Mouse (Mus musculus): ENCODE results near the gene Tcf12. TPM values are rescaled to one million over a fixed set of nuclear protein-coding genes. Genes with fewer than 3 reads are reported as not detected.

Gene Tcf12
- polyA plus RNA-seq, 1 experiment, result 177 TPM

- H3K4me3 ChIP-seq (ENCODE audit: insufficient read depth, low read length), result no peak overlapping the region
- no peak overlapping the region for H3K27ac ChIP-seq (ENCODE audit: insufficient read depth, low read length)
- H3K4me1 ChIP-seq (ENCODE audit: control insufficient read depth, insufficient read depth, low read length), result no peaks in the 10 kb centered on the region
- no peak for TF ChIP-seq CTCF (IDR thresholded peaks at IDR 0.05; ENCODE audit: borderline replicate concordance, insufficient read depth, low read length)
- no peak for TF ChIP-seq POLR2A (IDR thresholded peaks at IDR 0.05; ENCODE audit: low read depth, low read length)
Measured at GRCm38 (mm10) chr9:72092191-72092590, 19.5 kb downstream of the Tcf12 start.

- no peak for TF ChIP-seq CTCF (IDR thresholded peaks at IDR 0.05; ENCODE audit: borderline replicate concordance, insufficient read depth, low read length)
- no peak for TF ChIP-seq POLR2A (IDR thresholded peaks at IDR 0.05; ENCODE audit: low read depth, low read length)
- Histone ChIP-seq H3K4me1 (ENCODE audit: control insufficient read depth, insufficient read depth, low read length) (peaks cover 2% of the 10 kb centered on the region; the same call in 1 of the 2 replicates), H3K27ac (ENCODE audit: insufficient read depth, low read length) (no peak overlapping the region), H3K4me3 (ENCODE audit: insufficient read depth, low read length) (no peak overlapping the region)
Measured at GRCm38 (mm10) chr9:72088893-72089611, 22.6 kb downstream of the Tcf12 start.

- no peak overlapping the region for H3K4me3 ChIP-seq (ENCODE audit: insufficient read depth, low read length)
- peaks cover 2% of the 10 kb centered on the region; the same call in 1 of the 2 replicates for H3K4me1 ChIP-seq (ENCODE audit: control insufficient read depth, insufficient read depth, low read length)
- TF ChIP-seq CTCF (IDR thresholded peaks at IDR 0.05; ENCODE audit: borderline replicate concordance, insufficient read depth, low read length), result no peak
- no peak overlapping the region for H3K27ac ChIP-seq (ENCODE audit: insufficient read depth, low read length)
Measured at GRCm38 (mm10) chr9:72085017-72085416, 26.7 kb downstream of the Tcf12 start.

- Histone ChIP-seq H3K4me3 (ENCODE audit: insufficient read depth, low read length) (no peak overlapping the region), H3K4me1 (ENCODE audit: control insufficient read depth, insufficient read depth, low read length) (peaks cover 2% of the 10 kb centered on the region; the same call in 1 of the 2 replicates), H3K27ac (ENCODE audit: insufficient read depth, low read length) (no peak overlapping the region)
- TF ChIP-seq CTCF (IDR thresholded peaks at IDR 0.05; ENCODE audit: borderline replicate concordance, insufficient read depth, low read length), result no peak
- TF ChIP-seq POLR2A (IDR thresholded peaks at IDR 0.05; ENCODE audit: low read depth, low read length), result no peak
Measured at GRCm38 (mm10) chr9:72084131-72084530, 27.5 kb downstream of the Tcf12 start.

- no peak overlapping the region for H3K4me3 ChIP-seq (ENCODE audit: insufficient read depth, low read length)
- H3K4me1 ChIP-seq (ENCODE audit: control insufficient read depth, insufficient read depth, low read length), result no peaks in the 10 kb centered on the region; the same call in 1 of the 2 replicates
- TF ChIP-seq CTCF (IDR thresholded peaks at IDR 0.05; ENCODE audit: borderline replicate concordance, insufficient read depth, low read length) (no peak), POLR2A (IDR thresholded peaks at IDR 0.05; ENCODE audit: low read depth, low read length) (no peak)
- H3K27ac ChIP-seq (ENCODE audit: insufficient read depth, low read length), result peak overlapping the region; percentile 86
Measured at GRCm38 (mm10) chr9:72076158-72076557, 35.5 kb downstream of the Tcf12 start.

GRCm38 (mm10) chr9:72066151-72066550 lies 45.5 kb downstream of the Tcf12 start:
- TF ChIP-seq CTCF (IDR thresholded peaks at IDR 0.05; ENCODE audit: borderline replicate concordance, insufficient read depth, low read length) (no peak), POLR2A (IDR thresholded peaks at IDR 0.05; ENCODE audit: low read depth, low read length) (no peak)
- H3K4me3 ChIP-seq (ENCODE audit: insufficient read depth, low read length), result no peak overlapping the region
- no peak overlapping the region for H3K27ac ChIP-seq (ENCODE audit: insufficient read depth, low read length)
- H3K4me1 ChIP-seq (ENCODE audit: control insufficient read depth, insufficient read depth, low read length), result no peaks in the 10 kb centered on the region

GRCm38 (mm10) chr9:72053144-72053543 lies 58.5 kb downstream of the Tcf12 start:
- H3K4me3 ChIP-seq (ENCODE audit: insufficient read depth, low read length), result no peak overlapping the region
- no peak overlapping the region for H3K27ac ChIP-seq (ENCODE audit: insufficient read depth, low read length)
- no peak for TF ChIP-seq POLR2A (IDR thresholded peaks at IDR 0.05; ENCODE audit: low read depth, low read length)
- no peak for TF ChIP-seq CTCF (IDR thresholded peaks at IDR 0.05; ENCODE audit: borderline replicate concordance, insufficient read depth, low read length)
- no peaks in the 10 kb centered on the region; the same call in 1 of the 2 replicates for H3K4me1 ChIP-seq (ENCODE audit: control insufficient read depth, insufficient read depth, low read length)

GRCm38 (mm10) chr9:72040156-72040555 lies 71.5 kb downstream of the Tcf12 start:
- H3K27ac ChIP-seq (ENCODE audit: insufficient read depth, low read length), result no peak overlapping the region
- no peak overlapping the region for H3K4me3 ChIP-seq (ENCODE audit: insufficient read depth, low read length)
- H3K4me1 ChIP-seq (ENCODE audit: control insufficient read depth, insufficient read depth, low read length), result peaks cover 4% of the 10 kb centered on the region; the same call in 1 of the 2 replicates
- no peak for TF ChIP-seq CTCF (IDR thresholded peaks at IDR 0.05; ENCODE audit: borderline replicate concordance, insufficient read depth, low read length)
- TF ChIP-seq POLR2A (IDR thresholded peaks at IDR 0.05; ENCODE audit: low read depth, low read length), result no peak

- Histone ChIP-seq H3K4me1 (ENCODE audit: control insufficient read depth, insufficient read depth, low read length) (peaks cover 4% of the 10 kb centered on the region; the same call in 1 of the 2 replicates), H3K27ac (ENCODE audit: insufficient read depth, low read length) (no peak overlapping the region), H3K4me3 (ENCODE audit: insufficient read depth, low read length) (no peak overlapping the region)
- TF ChIP-seq CTCF (IDR thresholded peaks at IDR 0.05; ENCODE audit: borderline replicate concordance, insufficient read depth, low read length) (no peak), POLR2A (IDR thresholded peaks at IDR 0.05; ENCODE audit: low read depth, low read length) (no peak)
Measured at GRCm38 (mm10) chr9:72039369-72039768, 72.3 kb downstream of the Tcf12 start.

- Histone ChIP-seq H3K27ac (ENCODE audit: insufficient read depth, low read length) (no peak overlapping the region), H3K4me3 (ENCODE audit: insufficient read depth, low read length) (no peak overlapping the region), H3K4me1 (ENCODE audit: control insufficient read depth, insufficient read depth, low read length) (peaks cover 4% of the 10 kb centered on the region; the same call in 1 of the 2 replicates)
- TF ChIP-seq CTCF (IDR thresholded peaks at IDR 0.05; ENCODE audit: borderline replicate concordance, insufficient read depth, low read length), result no peak
- no peak for TF ChIP-seq POLR2A (IDR thresholded peaks at IDR 0.05; ENCODE audit: low read depth, low read length)
Measured at GRCm38 (mm10) chr9:72037059-72037516, 74.6 kb downstream of the Tcf12 start.
